Mouse (Mus musculus): Measurements from ENCODE around the gene 4930432M17Rik. TPM values are rescaled to one million over a fixed set of nuclear protein-coding genes. Genes with fewer than 3 reads are reported as not detected.

The 4930432M17Rik gene
- polyA plus RNA-seq, 1 experiment from 2014 or later: not detected

GRCm38 (mm10) chr3:121713151-121713701 lies 42.7 kb downstream of the 4930432M17Rik start:
- Histone ChIP-seq H3K4me2 (ENCODE audit: low read length) (no peak overlapping the region), H3K9ac (ENCODE audit: low read depth, low read length) (no peak overlapping the region), H3K27me3 (replicated peaks; ENCODE audit: control insufficient read depth, insufficient read depth, low read length) (no peaks in the 10 kb centered on the region), H3K9me3 (ENCODE audit: control insufficient read depth, low read length) (no peaks in the 10 kb centered on the region), H3K27ac (ENCODE audit: low read depth, low read length) (no peak overlapping the region), H3K36me3 (ENCODE audit: control insufficient read depth, insufficient read depth, low read length) (no peaks in the 10 kb centered on the region), H3K4me1 (ENCODE audit: control insufficient read depth, insufficient read depth, low read depth, low read length) (no peaks in the 10 kb centered on the region), H3K4me3 (ENCODE audit: low read length) (no peak overlapping the region)
- ATAC-seq: no peak
- WGBS: 76% methylated on average over 17 of the region's 17 CpGs

DNA sequence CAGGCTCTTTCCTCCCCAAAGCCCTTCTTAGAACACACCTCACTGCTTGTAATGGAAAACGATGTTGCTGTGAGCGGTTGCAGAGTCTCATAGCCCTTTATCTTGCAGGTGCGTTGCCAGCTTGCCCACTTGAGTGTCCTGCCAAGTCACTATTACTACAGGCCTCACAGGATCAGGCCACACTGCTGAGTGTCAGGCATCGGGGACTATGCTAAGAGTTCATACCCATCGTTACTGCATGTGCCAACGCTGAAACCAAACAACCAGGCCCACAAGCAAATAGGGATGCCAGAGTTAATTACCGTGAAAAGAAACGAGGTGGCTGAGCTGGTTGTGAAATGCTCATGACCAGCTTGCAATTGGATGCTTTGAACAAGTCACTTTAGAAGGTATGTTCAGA lies 43.3 kb downstream of the 4930432M17Rik start:
- Histone ChIP-seq H3K4me1 (ENCODE audit: control insufficient read depth, insufficient read depth, low read depth, low read length) (no peaks in the 10 kb centered on the region), H3K9ac (ENCODE audit: low read depth, low read length) (no peak overlapping the region), H3K4me2 (ENCODE audit: low read length) (no peak overlapping the region), H3K9me3 (ENCODE audit: control insufficient read depth, low read length) (no peaks in the 10 kb centered on the region), H3K36me3 (ENCODE audit: control insufficient read depth, insufficient read depth, low read length) (no peaks in the 10 kb centered on the region), H3K4me3 (ENCODE audit: low read length) (no peak overlapping the region), H3K27ac (ENCODE audit: low read depth, low read length) (no peak overlapping the region), H3K27me3 (replicated peaks; ENCODE audit: control insufficient read depth, insufficient read depth, low read length) (no peaks in the 10 kb centered on the region)
- 64% methylated on average over 8 of the region's 8 CpGs for WGBS
- ATAC-seq: no peak

GRCm38 (mm10) chr3:121714461-121714860 lies 43.9 kb downstream of the 4930432M17Rik start:
- H3K27me3 ChIP-seq (replicated peaks; ENCODE audit: control insufficient read depth, insufficient read depth, low read length): no peaks in the 10 kb centered on the region
- no peaks in the 10 kb centered on the region for H3K36me3 ChIP-seq (ENCODE audit: control insufficient read depth, insufficient read depth, low read length)
- H3K4me2 ChIP-seq (ENCODE audit: low read length): no peak overlapping the region
- no peak overlapping the region for H3K27ac ChIP-seq (ENCODE audit: low read depth, low read length)
- no peak overlapping the region for H3K9ac ChIP-seq (ENCODE audit: low read depth, low read length)
- WGBS: 91% methylated on average over 2 of the region's 2 CpGs
- no peaks in the 10 kb centered on the region for H3K4me1 ChIP-seq (ENCODE audit: control insufficient read depth, insufficient read depth, low read depth, low read length)
- ATAC-seq: no peak
- no peaks in the 10 kb centered on the region for H3K9me3 ChIP-seq (ENCODE audit: control insufficient read depth, low read length)
- H3K4me3 ChIP-seq (ENCODE audit: low read length): no peak overlapping the region

DNA sequence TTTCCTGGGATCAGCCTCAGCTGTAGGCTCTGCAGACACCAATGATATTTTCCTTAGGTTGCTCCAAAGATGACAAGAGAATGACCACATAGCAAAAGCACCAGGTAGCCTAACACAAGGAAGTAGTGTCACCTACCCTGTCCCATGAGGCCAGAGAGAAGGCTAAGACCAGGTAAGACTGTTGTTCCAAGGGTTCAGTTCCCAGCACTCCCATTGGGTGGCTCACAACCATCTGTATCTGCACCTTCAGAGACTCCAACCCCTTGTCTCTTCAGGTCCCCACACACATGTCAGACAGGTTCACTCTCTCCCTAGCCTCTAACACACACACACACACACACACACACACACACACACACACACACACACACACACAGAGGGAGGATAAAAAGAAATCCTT lies 44.8 kb downstream of the 4930432M17Rik start:
- H3K4me2 ChIP-seq (ENCODE audit: low read length): no peak overlapping the region
- ATAC-seq: no peak
- no peaks in the 10 kb centered on the region for H3K36me3 ChIP-seq (ENCODE audit: control insufficient read depth, insufficient read depth, low read length)
- no peaks in the 10 kb centered on the region for H3K9me3 ChIP-seq (ENCODE audit: control insufficient read depth, low read length)
- no peaks in the 10 kb centered on the region for H3K4me1 ChIP-seq (ENCODE audit: control insufficient read depth, insufficient read depth, low read depth, low read length)
- no peak overlapping the region for H3K9ac ChIP-seq (ENCODE audit: low read depth, low read length)
- no peaks in the 10 kb centered on the region for H3K27me3 ChIP-seq (replicated peaks; ENCODE audit: control insufficient read depth, insufficient read depth, low read length)
- no peak overlapping the region for H3K4me3 ChIP-seq (ENCODE audit: low read length)
- H3K27ac ChIP-seq (ENCODE audit: low read depth, low read length): no peak overlapping the region

GRCm38 (mm10) chr3:121715741-121716459 lies 45.3 kb downstream of the 4930432M17Rik start:
- Histone ChIP-seq H3K4me2 (ENCODE audit: low read length) (no peak overlapping the region), H3K27ac (ENCODE audit: low read depth, low read length) (no peak overlapping the region), H3K27me3 (replicated peaks; ENCODE audit: control insufficient read depth, insufficient read depth, low read length) (no peaks in the 10 kb centered on the region), H3K9ac (ENCODE audit: low read depth, low read length) (no peak overlapping the region), H3K4me1 (ENCODE audit: control insufficient read depth, insufficient read depth, low read depth, low read length) (no peaks in the 10 kb centered on the region), H3K4me3 (ENCODE audit: low read length) (no peak overlapping the region), H3K36me3 (ENCODE audit: control insufficient read depth, insufficient read depth, low read length) (no peaks in the 10 kb centered on the region), H3K9me3 (ENCODE audit: control insufficient read depth, low read length) (no peaks in the 10 kb centered on the region)
- peak; percentile 61 for ATAC-seq
- 79% methylated on average over 6 of the region's 6 CpGs for WGBS

- no peak overlapping the region for H3K4me2 ChIP-seq (ENCODE audit: low read length)
- H3K36me3 ChIP-seq (ENCODE audit: control insufficient read depth, insufficient read depth, low read length): no peaks in the 10 kb centered on the region
- no peaks in the 10 kb centered on the region for H3K4me1 ChIP-seq (ENCODE audit: control insufficient read depth, insufficient read depth, low read depth, low read length)
- no peaks in the 10 kb centered on the region for H3K27me3 ChIP-seq (replicated peaks; ENCODE audit: control insufficient read depth, insufficient read depth, low read length)
- no peak overlapping the region for H3K9ac ChIP-seq (ENCODE audit: low read depth, low read length)
- no peak overlapping the region for H3K4me3 ChIP-seq (ENCODE audit: low read length)
- 80% methylated on average over 5 of the region's 5 CpGs for WGBS
- H3K9me3 ChIP-seq (ENCODE audit: control insufficient read depth, low read length): no peaks in the 10 kb centered on the region
- H3K27ac ChIP-seq (ENCODE audit: low read depth, low read length): no peak overlapping the region
- no peak for ATAC-seq
Observed at GRCm38 (mm10) chr3:121716480-121716879, 45.9 kb downstream of the 4930432M17Rik start.

GRCm38 (mm10) chr3:121718679-121719078 lies 48.1 kb downstream of the 4930432M17Rik start:
- no peaks in the 10 kb centered on the region for H3K27me3 ChIP-seq (replicated peaks; ENCODE audit: control insufficient read depth, insufficient read depth, low read length)
- H3K27ac ChIP-seq (ENCODE audit: low read depth, low read length): no peak overlapping the region
- no peak overlapping the region for H3K9ac ChIP-seq (ENCODE audit: low read depth, low read length)
- no peaks in the 10 kb centered on the region for H3K9me3 ChIP-seq (ENCODE audit: control insufficient read depth, low read length)
- 79% methylated on average over 8 of the region's 8 CpGs for WGBS
- H3K4me3 ChIP-seq (ENCODE audit: low read length): no peak overlapping the region
- peaks cover 6% of the 10 kb centered on the region for H3K4me1 ChIP-seq (ENCODE audit: control insufficient read depth, insufficient read depth, low read depth, low read length)
- H3K4me2 ChIP-seq (ENCODE audit: low read length): no peak overlapping the region
- ATAC-seq: no peak
- no peaks in the 10 kb centered on the region for H3K36me3 ChIP-seq (ENCODE audit: control insufficient read depth, insufficient read depth, low read length)

DNA sequence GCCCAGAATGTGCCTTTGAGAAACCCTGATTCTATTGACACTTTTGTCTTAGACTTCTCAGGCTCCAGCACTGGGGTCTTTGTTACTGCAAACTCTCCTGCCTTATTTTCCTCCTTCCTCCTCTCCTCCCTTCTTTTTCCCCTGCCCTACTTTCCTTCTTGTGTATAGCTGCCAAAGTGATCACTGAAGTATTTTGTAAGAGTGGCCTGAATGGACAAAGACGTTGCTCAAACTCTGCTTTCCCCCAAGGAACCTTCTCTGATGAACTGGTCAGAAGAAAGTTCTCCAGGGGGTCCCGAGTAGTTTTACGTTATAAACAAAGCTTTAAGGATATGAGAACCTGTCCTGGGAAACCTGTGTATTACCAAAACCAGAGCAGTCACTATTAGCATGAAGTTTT lies 49.1 kb downstream of the 4930432M17Rik start:
- Histone ChIP-seq H3K4me1 (ENCODE audit: control insufficient read depth, insufficient read depth, low read depth, low read length) (peaks cover 6% of the 10 kb centered on the region), H3K9me3 (ENCODE audit: control insufficient read depth, low read length) (no peaks in the 10 kb centered on the region), H3K36me3 (ENCODE audit: control insufficient read depth, insufficient read depth, low read length) (no peaks in the 10 kb centered on the region), H3K4me3 (ENCODE audit: low read length) (no peak overlapping the region), H3K27ac (ENCODE audit: low read depth, low read length) (no peak overlapping the region), H3K4me2 (ENCODE audit: low read length) (no peak overlapping the region), H3K9ac (ENCODE audit: low read depth, low read length) (no peak overlapping the region), H3K27me3 (replicated peaks; ENCODE audit: control insufficient read depth, insufficient read depth, low read length) (no peaks in the 10 kb centered on the region)
- 67% methylated on average over 3 of the region's 3 CpGs for WGBS
- no peak for ATAC-seq

GRCm38 (mm10) chr3:121720801-121721690 lies 50.5 kb downstream of the 4930432M17Rik start:
- peak overlapping the region; percentile 39 for H3K4me2 ChIP-seq (ENCODE audit: low read length)
- peaks cover 8% of the 10 kb centered on the region for H3K4me1 ChIP-seq (ENCODE audit: control insufficient read depth, insufficient read depth, low read depth, low read length)
- H3K27ac ChIP-seq (ENCODE audit: low read depth, low read length): no peak overlapping the region
- H3K9me3 ChIP-seq (ENCODE audit: control insufficient read depth, low read length): no peaks in the 10 kb centered on the region
- H3K36me3 ChIP-seq (ENCODE audit: control insufficient read depth, insufficient read depth, low read length): no peaks in the 10 kb centered on the region
- ATAC-seq: no peak
- H3K4me3 ChIP-seq (ENCODE audit: low read length): no peak overlapping the region
- no peak overlapping the region; the same call in 1 of the 2 replicates for H3K9ac ChIP-seq (ENCODE audit: low read depth, low read length)
- no peaks in the 10 kb centered on the region for H3K27me3 ChIP-seq (replicated peaks; ENCODE audit: control insufficient read depth, insufficient read depth, low read length)
- WGBS: 41% methylated on average over 14 of the region's 14 CpGs

All from hindbrain, embryonic 16.5 days (tissue).